Mouse (Mus musculus): ENCODE results near the gene Thap12.

GRCm38 (mm10) chr7:98667956-98668746, 34.8 kb upstream of the Thap12 start:
- TF ChIP-seq POLR2A (IDR thresholded peaks at IDR 0.05; ENCODE audit: low read depth, low read length), result no peak
- TF ChIP-seq CTCF (IDR thresholded peaks at IDR 0.05; ENCODE audit: extremely low read depth, insufficient read depth, insufficient read length, insufficient replicate concordance), result no peak

All from spleen, adult 2 months (tissue).